Mouse (Mus musculus) urinary bladder, postnatal 10 days (tissue): ENCODE results near the gene Gprc5c.
A peak's percentile ranks its signal among the peaks of the same experiment; 100 is the strongest.

Source experiments
- DNase-seq: peaks from one replicate; pipeline ENCODE4 v3.0.0; 2022; ENCODE audit warnings: low spot score

Gprc5c gene

DNA sequence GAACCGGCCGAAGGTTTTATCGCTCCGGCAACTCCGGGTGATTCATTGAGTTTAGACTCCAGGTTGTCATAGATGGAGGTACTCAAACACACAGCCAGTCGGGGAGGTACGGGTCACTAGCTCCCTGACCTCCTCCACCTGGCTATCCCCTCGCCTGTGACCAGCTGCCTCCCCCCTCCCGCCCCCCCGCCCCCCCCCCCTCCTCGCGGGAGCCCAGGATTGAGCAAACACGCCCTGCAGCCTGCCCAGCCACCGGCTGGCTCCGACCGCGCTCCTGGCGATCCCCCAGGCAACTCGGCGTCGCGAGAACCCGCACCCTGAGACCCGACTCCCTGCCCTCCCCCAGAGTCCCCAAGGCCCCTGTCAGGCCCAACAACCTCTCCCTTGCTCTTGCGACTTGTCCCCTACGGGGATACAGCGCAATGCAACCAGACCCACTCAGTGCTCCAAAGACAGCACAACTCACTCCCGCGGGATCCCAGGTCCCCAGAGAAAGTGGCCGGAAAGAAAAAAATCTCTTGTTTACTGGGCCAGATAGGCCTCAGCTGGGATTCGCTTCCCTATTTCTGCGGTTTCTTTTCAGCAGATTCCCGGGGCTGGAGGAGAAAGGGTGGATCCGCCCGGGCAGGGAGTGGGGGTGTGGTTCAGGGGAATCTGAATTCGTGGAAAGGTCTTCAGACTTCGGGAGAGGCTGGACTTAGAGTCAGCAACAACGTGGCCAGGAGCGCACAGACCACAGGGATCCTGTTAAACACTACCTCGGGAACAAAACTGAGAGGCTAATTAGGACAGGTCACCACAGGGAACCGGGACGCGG, at the start of gene Gprc5c:
Gene Gprc5c, plus strand, starts transcription at position 701 of the 817 bp plus-strand sequence.
- DNase-seq, result no peak

DNA sequence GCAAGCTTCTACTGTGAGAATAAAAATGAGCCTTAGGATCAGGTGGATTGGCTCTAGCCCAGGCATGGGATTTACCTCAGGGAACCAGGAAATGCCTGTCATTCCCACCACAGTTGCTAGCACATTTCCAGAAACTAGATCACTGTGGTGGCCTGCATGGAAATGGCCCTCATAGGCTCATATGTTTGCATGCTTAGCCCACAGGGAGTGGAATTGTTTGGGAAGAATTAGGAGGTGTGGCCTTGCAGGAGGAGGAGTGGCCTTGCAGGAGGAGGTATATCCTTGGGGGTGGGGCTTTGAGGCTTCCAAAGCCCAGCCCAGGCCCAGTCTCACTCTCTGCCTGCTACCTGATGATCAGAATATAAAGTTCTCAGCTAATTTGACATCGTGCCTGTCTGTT, 49.0 kb upstream of the Gprc5c start:
- DNase-seq, result no peak

DNA sequence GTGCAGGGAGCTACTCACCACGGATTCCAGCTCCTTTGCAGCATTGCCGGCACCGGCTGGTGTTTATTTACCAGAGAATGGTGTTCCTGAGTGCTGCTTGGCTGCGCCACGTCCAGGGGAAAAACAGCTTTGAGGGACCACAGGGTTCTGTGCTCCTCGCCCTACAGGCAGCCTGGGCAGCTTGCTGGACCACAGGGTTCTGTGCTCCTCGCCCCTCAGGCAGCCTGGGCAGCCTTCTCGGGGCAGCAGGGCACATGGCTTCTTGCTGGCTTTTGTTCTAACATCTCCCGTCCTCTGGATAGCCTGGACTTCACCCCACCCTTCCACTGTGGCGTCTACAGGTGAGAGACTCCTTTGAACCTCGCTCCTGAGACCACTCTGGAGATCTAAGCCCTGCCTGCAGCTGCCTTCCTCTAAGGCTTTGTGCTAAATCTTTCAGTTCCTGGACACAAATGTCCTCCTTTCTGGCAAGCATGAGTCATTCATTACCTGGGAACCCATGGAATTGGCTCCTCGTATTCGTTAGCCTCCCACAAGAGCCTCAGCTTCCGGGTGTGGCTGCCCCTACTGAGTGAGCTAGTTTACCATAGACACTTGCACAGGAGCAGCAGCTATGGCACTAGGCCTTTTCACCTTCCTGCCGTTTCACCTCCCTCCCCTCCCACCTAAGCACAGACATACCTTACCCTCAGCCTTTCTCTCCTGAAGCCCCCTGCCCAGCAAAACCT, 48.2 kb upstream of the Gprc5c start:
- no peak for DNase-seq

DNA sequence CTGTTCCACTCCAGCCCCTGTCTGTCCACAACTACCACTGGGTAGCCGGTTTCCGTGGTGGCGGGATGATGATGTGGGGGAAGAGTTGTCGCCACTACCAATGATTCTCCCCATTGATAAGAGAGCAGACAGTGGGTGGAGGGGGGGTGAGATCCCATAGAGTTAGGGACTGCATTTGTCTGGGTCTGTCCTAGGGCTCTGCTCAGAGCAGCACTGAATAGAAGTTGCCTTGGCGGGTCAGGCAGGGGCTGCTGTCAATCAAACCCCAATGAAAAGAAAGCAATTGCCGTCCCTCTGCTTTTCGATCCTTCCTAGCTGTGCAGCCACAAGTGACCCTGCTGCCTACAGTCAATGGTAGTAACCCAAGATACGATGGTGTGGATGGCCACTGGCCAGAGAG, 47.0 kb upstream of the Gprc5c start:
- DNase-seq, result no peak

DNA sequence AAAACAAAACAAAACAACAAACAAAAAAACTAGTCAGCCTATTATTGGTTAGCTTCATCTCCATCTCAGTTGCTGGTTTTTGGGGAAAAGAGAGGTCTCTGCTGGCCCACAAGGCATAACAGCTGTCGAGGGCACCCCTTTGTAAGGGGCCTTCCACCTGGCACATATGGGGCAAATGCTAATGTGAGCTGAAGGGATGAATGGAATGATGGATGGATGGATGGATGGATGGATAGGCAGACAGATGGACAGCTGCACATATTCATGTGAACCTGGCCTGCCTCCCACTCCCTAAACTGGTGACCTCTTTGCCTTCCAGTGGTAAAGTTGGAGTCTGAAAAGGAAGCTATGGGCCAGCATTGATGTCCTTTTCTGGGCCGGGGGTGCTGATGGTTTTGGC, 43.9 kb upstream of the Gprc5c start:
- no peak for DNase-seq

DNA sequence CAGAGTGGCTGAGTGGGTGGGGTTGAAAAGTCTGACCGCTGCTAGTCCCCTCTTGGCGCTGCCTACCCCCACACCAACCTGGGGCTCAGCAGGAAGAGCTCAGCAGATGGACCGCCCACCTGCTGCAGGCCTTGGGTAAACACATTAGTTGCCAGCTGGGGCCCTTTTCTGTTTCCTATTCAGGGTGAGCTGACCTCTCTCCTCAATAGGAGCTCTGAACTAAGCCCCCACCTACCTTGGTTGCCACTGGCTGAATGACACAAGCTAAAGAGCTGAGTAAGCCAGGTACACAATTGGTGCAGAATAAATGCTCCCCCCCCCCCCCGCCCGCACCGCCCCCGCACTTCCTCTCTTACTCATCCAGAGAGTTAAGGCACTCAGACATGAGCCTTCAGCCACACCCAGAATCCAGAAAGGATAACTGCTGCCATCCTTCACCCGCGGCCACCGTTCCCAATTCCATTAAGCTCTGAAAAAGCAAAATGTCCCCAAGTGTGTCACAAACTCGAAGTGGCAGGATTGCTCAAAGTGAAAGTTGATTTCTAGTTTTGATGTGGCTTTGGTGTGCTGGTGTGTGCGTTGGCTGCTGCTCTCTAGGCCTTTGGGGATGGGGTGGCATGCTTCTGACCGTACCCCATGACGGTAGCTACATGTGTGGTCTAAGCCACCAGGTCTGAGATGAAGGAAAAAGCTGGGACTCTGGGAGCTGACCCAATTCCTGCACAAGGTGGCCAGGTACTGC, 43.1 kb upstream of the Gprc5c start:
- no peak for DNase-seq

DNA sequence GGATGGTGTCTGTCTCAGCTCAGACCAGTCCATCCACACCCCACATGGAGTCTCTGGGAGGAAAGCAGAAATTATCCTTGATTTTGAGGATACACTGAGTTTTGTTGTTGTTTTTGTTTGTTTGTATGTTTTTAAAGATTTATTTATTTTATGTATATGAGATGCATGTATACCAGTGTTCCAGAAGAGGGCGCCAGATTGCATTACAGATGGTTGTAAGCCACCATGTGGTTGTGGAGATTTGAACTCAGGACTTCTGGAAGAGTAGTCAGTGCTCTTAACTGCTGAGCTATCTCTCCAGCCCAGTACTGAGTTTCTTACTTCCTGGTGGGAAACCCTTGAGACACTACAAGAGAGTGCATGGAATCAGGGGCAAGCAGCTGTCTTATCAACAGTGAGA, 41.6 kb upstream of the Gprc5c start:
- DNase-seq, result no peak

DNA sequence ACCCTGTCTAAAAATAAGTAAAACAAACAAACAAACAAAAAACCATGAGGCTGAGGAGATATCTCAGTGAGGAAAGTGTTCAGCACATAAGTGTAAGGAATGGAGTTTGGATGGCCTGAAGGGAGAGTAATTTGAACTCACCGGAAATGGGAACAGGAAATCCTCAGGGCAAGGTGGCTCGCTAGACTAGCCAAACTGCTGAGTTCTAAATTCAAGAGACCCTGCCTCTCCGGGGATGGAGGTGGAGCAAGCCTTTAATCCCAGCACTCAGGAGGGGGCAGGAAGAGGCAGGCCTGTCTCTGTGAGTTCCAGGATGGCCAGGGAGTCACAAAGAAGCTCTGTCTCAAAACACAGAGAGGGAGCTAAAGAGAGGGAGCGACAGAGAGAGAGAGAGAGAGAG, 40.6 kb upstream of the Gprc5c start:
- no peak for DNase-seq

DNA sequence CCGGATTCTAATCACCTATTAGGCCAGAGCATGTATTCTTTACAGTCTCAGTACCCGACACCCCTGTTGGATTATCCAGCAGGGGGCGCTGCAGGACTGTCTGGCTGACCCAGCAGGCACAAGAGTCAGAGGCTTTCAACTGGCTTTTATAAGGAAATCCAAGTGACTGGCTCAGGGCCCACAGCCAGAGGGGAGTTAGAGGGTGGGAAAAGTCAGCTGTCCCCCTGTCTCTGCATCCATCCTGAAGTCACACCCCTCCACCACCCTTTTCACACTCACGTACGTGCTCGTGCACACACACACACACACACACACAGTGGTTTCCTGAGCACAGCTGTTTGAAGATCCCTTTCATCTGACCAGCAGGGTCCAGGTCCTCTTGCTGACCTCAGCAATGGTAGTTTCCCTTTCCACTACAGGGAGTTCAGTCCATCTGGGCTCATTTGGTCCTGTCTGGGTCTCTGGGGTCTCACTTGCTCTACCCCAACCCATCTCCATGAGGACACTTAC, 38.2 kb upstream of the Gprc5c start:
- DNase-seq, result peak; percentile 87

DNA sequence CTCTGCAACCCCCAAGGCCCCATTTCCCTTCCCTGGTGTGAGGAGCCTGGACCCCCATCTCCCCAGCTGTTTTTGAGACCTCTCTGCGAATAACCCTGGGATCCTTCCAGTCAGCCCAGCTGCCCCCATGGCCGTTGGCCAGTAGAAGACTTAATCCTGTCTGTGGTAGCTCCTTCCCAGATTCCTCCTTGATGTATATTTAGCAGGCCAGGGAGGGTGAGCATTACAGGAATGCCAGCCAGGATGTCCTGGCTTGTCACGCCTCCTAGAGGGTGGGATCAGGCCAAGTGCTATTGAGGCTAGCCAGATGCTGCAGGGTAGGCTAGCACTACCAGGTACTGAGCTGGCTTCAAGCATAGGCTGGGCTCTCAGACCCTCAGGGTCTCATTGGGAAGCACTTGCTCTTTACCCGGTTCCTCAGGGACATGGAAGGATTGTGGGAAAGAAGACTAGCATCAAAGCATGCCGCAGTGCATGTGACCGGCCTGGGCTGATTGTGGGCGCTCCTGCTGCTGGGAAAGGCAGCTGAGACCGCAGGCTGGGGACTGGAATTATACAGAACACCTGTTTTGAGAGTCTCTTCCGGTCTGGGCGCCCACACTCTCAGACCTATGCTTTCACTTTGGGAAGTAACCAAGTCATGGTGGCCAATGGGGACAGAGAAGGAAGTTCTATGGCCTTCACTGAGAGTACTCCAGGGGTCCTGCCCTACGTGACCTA, 35.9 kb upstream of the Gprc5c start:
- no peak for DNase-seq

DNA sequence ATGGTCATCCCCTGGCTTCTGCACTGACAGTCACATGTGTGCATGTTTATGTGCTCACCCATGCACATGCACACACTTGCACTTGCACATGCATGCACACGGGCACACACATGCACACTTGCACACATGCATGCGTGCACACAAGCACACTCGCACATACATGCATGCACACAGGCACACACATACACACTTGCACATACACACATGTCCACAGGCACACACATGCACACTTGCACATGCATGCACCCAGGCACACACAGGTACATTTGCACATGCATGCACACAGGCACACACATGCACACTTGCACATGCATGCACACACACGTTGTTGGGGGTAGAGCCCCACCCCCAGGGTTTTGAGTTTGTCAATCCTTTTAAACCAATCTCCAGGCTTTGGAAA, 34.0 kb upstream of the Gprc5c start:
- DNase-seq, result no peak

DNA sequence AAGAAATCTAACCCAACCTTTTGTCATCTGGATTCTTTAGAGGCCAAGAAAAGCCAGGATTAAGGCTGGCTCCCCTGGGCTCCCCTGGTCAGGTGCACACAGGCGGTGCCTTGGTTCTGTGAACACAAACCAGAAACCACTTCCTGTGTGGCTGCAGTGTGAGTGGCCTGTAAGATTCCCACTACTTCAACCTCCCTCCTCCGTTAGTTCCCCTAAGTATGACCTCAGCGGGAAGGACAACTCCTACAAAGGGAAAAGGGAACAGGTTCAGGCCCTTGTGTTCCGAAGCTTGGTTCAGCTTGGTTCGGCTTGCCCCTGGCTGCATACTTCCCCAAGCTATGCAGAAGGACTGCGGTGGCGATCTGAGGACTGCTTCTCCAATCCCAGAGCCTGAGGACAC, 32.8 kb upstream of the Gprc5c start:
- DNase-seq, result no peak

DNA sequence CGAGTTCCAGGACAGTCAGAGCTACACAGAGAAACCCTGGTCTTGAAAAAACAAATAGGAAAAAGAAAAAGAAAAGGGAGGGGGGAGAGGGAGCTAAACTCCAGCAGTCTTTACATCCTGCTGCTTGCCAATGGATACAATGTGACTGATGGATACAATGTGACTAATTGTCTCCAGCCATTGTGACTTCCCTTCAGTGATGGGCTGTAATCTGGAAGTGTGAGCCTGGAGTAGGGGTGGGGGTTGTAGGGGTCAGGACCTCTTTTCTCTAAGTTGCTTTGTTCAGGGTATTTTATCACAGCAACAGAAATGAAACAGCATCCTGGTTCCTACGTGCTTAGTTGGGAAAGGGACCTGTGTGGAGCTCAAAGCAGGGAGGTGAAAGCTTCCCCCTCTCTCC, 31.8 kb upstream of the Gprc5c start:
- DNase-seq, result no peak

DNA sequence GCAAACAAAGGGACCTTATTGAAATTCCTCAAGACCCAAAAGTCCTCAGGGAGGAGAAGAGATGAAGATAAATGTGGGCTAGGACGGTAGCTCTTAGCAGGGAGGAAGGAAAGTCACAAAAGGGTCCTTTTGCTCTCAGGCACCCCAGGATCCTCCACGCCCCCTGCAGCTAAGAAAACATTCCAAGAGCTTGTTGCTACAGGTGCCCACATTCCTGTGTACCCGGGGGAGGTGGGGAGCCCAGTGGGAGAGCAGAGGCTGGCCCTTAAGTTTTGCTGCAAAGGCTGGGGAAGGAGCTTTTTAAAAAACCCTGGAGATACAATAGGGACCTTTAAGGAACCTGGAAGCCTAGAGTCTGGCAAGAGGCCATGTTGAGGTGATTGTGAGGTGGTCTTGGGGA, 30.5 kb upstream of the Gprc5c start:
- DNase-seq, result no peak

DNA sequence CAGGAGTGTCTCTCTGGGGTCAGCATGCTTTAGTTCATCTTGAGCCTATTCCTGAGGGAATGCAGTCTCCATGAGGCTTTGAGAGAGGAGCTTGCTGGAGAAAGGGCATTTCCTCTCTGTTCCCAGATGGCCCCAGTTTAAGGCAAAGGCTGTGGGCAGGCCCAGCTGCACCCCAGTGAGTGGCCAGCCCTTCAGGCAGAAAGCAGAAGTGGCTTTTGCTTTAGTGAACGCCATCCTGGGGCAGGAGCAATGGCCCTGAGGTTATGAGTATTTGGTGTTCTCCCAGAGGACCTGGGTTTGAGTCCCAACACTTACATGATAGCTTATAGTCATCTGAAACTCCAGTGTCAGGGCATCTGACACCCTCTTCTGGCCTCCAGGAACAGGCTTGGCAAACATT, 29.6 kb upstream of the Gprc5c start:
- no peak for DNase-seq

DNA sequence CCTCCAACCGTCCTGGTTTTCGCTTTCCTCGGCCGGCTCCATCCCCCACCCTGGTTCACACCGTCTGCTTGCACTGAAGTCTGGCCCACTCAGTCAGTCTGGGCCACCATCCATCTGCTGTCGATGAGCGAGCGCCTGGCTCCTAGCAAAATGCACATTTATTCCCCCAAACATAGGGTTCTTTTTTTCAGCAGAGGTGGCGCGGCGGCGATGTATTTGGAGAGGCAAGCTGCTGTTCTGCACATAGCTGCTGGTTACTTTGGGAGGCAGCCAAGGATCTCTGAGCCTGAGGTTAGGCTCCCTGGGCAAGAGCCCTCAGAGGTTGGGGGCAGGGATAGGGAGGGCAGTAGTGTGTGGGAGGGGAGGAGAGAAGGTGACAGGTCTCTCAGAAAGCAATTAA, 28.2 kb upstream of the Gprc5c start:
- DNase-seq, result no peak

DNA sequence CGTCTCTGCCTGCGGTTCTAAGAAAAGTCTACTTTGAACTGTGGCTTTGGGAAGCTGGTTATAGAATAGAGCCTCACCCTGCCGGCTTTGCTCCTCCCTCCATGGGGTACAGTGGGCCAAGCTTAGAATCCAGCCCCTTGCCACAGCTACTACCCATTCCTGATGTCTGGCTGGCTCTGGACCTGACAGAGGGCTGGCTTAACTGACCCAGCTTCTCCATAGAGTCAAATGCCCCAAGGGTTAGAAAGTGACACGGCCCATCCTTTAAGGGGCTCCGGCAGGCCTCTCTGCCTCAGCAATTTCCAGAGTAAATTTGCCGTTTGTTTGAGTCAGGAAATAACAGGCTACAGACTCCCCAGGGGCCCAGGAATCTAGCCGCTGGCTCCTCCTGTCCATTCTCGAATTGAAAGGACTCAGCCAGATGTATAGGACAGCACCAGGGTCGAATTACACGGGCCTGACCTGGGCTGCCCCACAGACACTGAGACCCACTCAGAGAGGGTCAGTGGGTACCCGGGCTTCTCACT, 27.7 kb upstream of the Gprc5c start:
- no peak for DNase-seq

DNA sequence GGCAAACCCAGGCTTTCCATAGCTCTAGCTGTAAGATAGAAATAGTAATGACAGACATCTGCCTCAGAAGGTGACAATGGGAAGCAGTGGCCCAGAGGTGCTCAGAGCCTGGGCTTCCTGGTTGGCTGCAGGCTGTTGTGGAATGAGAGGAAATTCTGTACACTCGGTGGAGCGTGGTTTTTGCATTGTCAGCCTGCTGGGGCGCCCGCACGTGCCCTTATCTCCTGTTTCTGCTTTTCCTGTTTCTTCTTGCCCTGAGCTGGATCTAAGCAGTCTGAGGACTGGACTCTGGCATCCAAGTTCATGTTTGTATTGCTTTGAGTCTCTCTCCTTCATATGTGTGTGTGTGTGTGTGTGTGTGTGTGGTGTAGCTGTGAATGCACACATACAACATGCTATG, 24.3 kb upstream of the Gprc5c start:
- DNase-seq, result no peak

DNA sequence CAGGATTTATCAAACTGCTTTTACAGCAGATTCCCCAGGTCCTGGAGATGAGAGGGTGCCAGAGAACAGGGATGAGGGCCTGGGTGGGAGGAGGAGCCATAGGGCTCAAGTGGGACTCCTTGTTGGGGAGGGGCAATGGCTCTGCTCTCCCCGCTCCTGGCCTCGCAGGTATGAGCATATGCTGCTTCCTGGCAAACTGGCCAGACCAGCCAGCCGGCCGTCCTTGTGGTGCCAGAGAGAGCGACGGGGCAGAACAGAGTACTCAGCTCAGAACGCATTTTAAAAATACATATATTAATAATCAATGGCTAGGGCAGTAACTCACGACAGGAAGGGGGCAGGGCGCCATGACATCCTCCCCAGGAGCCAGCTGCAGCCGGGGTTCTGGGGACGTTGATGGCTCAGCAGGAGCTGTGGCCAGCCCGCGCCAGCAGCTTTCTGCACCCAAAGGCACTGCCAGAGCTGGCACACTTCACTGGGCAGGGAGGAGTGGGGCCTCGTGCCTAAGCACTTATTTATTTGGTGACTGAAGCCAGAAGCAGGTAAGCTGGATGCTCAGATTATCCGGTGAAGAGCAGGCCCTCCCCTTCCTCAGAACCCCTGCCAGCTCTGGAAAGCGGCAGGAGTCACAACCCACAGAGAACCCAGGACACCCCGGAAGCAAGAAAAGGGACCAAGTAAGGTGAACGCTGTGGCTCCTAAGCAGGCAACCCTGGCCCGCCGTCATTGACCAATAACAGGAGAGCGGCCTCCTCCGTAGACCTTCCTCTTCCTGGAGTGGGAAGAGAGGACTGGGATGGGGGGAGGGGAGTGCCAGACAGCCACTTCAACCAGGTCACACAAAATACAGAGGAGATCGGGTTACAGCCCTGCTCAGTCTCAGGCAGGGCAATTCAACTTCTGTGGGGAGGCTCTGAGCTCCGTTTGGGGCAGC, 21.2 kb upstream of the Gprc5c start:
- no peak for DNase-seq

DNA sequence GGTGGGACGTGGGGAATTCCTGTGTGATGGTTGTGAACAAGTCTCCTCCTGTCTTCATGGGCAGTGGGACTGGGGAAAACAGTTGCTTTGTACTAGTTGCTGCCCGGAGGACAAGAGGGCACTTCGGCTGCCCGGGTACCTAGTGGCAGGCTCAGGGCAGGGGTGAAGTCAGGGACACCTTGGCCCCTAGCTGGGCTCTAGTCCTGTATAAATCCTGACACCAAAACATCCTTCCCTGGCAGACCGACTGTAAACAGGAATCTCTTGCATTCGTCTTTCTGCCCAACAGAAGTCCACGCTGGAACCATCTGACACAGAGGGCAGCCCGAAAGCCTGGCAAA, 20.5 kb upstream of the Gprc5c start:
- DNase-seq, result no peak

DNA sequence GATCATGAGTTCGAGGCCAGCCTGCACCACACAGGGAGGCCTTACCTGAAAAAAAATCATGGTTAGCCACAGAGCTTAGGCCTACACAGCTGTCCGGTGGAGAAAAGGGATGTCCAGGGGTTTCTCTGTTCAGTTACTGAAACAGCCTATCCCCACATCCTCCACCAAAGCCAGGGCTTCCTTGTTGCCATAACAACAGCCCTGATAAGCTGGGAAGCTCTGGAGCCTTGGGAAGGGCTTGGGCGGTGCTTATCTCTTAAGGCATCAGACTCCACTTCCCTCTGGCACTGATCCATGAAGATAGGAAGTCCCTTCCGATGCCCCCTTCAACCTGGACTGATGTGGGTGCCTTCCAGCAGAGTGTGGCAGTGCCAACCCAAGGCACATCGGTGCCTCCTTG, 17.8 kb upstream of the Gprc5c start:
- DNase-seq, result no peak
